ENCODE assay signal across 9 mouse cellular contexts in the genomic region with DNA sequence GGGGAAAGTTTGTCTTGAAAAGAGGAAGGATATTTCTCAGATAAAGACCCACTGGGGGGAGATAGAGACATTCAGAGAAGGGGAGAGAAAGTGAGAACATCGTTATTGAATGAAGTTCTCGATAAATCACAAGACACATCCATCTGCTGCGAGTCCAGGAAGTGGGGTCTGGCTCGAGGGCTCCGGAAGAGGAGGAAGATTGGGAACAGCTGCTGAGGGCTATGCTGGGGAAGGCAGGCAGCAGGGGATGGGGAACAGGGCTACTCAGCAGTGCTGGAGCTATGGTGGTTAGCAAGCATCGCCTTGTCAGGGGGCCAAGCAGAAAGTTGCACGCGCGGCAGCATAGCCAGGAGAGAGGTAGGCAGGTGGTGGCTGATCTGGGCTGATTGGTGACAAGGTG.
DNase-seq lines count a peak whose midpoint lies in the region; TF ChIP-seq lines count a peak whose summit lies in the region.
"Had no signal": no experiment of that assay in that cellular context is flagged by ENCODE, and none has a peak within 500 bp of the region (broad histone marks: within the 10 kb centered on the region; RNA-seq: fewer than 3 reads in every experiment).

No protein-coding gene starts in this region.

- 45% methylated on average over 9 of the region's 9 CpGs for WGBS in kidney, adult 2 months
- WGBS in embryonic facial prominence, embryonic 10.5 days, result 55% methylated on average over 9 of the region's 9 CpGs
- whole genome bisulfite sequencing in limb, embryonic 10.5 days, result 43% methylated on average over 9 of the region's 9 CpGs

- no peak for TF ChIP-seq POLR2A in kidney, adult 2 months (IDR thresholded peaks at IDR 0.05; ENCODE audit: low read depth, low read length)

- H3K4me1 ChIP-seq in kidney, adult 2 months (ENCODE audit: control insufficient read depth, insufficient read depth, low read length), result no peaks in the 10 kb centered on the region
- H3K4me1 ChIP-seq in embryonic facial prominence, embryonic 10.5 days, result peaks cover 13% of the 10 kb centered on the region
- H3K4me1 ChIP-seq in limb, embryonic 10.5 days, result peaks cover 47% of the 10 kb centered on the region

- H3K9me3 ChIP-seq in embryonic facial prominence, embryonic 10.5 days, result no peaks in the 10 kb centered on the region
- H3K9me3 ChIP-seq in limb, embryonic 10.5 days (replicated peaks), result no peaks in the 10 kb centered on the region
- H3K9me3 ChIP-seq: embryonic facial prominence, embryonic 15.5 days had no signal

- peak; percentile 33 for DNase-seq in kidney, adult 2 months
- DNase-seq in kidney, adult 11 months, result no peak
- peak; percentile 62 for DNase-seq in embryonic facial prominence, embryonic 10.5 days (ENCODE audit: low spot score)
- peak; percentile 60 for DNase-seq in forelimb bud, embryonic 11.5 days (ENCODE audit: low read depth, low spot score)
- DNase-seq in limb, embryonic 10.5 days (ENCODE audit: low spot score), result peak; percentile 75
- no peak for DNase-seq in urinary bladder, postnatal 14 days (ENCODE audit: low spot score)
- no peak for DNase-seq in right cerebral cortex, adult 18-20 months
- DNase-seq: cerebellum, adult 2 months had no signal

- peak overlapping the region; percentile 35; the same call in 1 of the 2 replicates for H3K27ac ChIP-seq in kidney, adult 2 months (ENCODE audit: insufficient read depth, low read depth, low read length)
- peak overlapping the region; percentile 46; the same call in 1 of the 2 replicates for H3K27ac ChIP-seq in embryonic facial prominence, embryonic 10.5 days (replicated peaks)
- peak overlapping the region; percentile 68 for H3K27ac ChIP-seq in limb, embryonic 10.5 days
- H3K27ac ChIP-seq: embryonic facial prominence, embryonic 15.5 days had no signal

- H3K27me3 ChIP-seq in kidney, adult 2 months (replicated peaks; ENCODE audit: control insufficient read depth, insufficient read depth, low read length), result no peaks in the 10 kb centered on the region
- no peaks in the 10 kb centered on the region for H3K27me3 ChIP-seq in embryonic facial prominence, embryonic 10.5 days (replicated peaks; ENCODE audit: low read depth, poor library complexity, severe bottlenecking)
- H3K27me3 ChIP-seq in limb, embryonic 10.5 days (ENCODE audit: low read depth, poor library complexity, severe bottlenecking), result peaks cover 11% of the 10 kb centered on the region; the same call in 1 of the 2 replicates
- H3K27me3 ChIP-seq: embryonic facial prominence, embryonic 15.5 days had no signal

- H3K4me3 ChIP-seq in kidney, adult 2 months (ENCODE audit: insufficient read depth, low read depth, low read length), result no peak overlapping the region
- no peak overlapping the region for H3K4me3 ChIP-seq in embryonic facial prominence, embryonic 10.5 days
- H3K4me3 ChIP-seq in limb, embryonic 10.5 days, result no peak overlapping the region
- H3K4me3 ChIP-seq: embryonic facial prominence, embryonic 15.5 days had no signal

- no peaks in the 10 kb centered on the region for H3K36me3 ChIP-seq in kidney, adult 2 months (ENCODE audit: control insufficient read depth, insufficient read depth, low read length)
- H3K36me3 ChIP-seq in embryonic facial prominence, embryonic 10.5 days (replicated peaks), result no peaks in the 10 kb centered on the region
- no peaks in the 10 kb centered on the region for H3K36me3 ChIP-seq in limb, embryonic 10.5 days
- H3K36me3 ChIP-seq: embryonic facial prominence, embryonic 15.5 days had no signal

- no peak for TF ChIP-seq CTCF in kidney, adult 2 months (conservative IDR thresholded peaks at IDR 0.05; ENCODE audit: insufficient read depth, insufficient read length, low read depth, low read length)

Comparison
In these comparisons a context has a peak if more than half of its experiments do, and no peak if none do; other contexts are left out.
1. DNase-seq: peak in kidney, adult 2 months (single experiment), embryonic facial prominence, embryonic 10.5 days (single experiment), forelimb bud, embryonic 11.5 days (single experiment) and limb, embryonic 10.5 days (single experiment); none in kidney, adult 11 months (single experiment), urinary bladder, postnatal 14 days (single experiment) and right cerebral cortex, adult 18-20 months (single experiment).
2. Peak in every context shown above with its lines, with median percentiles within 50 percentile points of each other: H3K27ac ChIP-seq.